Mouse (Mus musculus): ENCODE results near the gene Gpr137. TPM values are rescaled to one million over a fixed set of nuclear protein-coding genes. Genes with fewer than 3 reads are reported as not detected.
A peak's percentile ranks its signal among the peaks of the same experiment; 100 is the strongest.

Gene Gpr137
- polyA plus RNA-seq, 1 experiment from 2014 or later: 39.7 TPM

DNA sequence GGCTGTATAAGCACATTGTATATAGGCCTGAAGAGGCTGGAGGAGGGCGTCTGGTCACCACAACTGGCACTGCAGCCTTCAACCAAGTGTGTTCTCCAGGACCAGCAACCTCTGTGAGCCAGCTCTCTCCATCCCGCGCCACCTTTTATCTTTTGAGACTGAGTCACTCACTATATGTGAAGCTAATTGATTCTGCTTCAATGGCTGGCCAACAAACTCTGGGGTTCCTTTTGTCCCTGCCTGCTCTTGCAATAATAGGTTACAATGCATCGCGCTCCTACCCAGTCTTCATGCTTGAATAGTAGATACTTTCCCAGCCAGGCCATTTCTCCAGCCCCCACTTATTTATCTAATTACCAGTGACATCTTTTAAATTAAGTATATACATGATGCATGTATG lies 41.3 kb upstream of the Gpr137 start:
- Histone ChIP-seq H3K9ac (ENCODE audit: low read length) (no peak overlapping the region), H3K4me2 (ENCODE audit: low read depth) (no peak overlapping the region), H3K4me3 (ENCODE audit: low read depth, low read length) (no peak overlapping the region), H3K27ac (ENCODE audit: low read depth, low read length) (no peak overlapping the region), H3K27me3 (ENCODE audit: control insufficient read depth, insufficient read depth, low read length) (no peaks in the 10 kb centered on the region), H3K9me3 (ENCODE audit: control insufficient read depth, low read length) (no peaks in the 10 kb centered on the region), H3K4me1 (ENCODE audit: control insufficient read depth, insufficient read depth, low read length) (peaks cover 7% of the 10 kb centered on the region), H3K36me3 (ENCODE audit: control insufficient read depth, insufficient read depth, low read length) (peaks cover 3% of the 10 kb centered on the region; the same call in 1 of the 2 replicates)
- DNase-seq (ENCODE audit: low spot score): no peak
- WGBS: 59% methylated on average over 5 of the region's 5 CpGs
- no peak for ATAC-seq (ENCODE audit: insufficient read depth, low FRiP score, low TSS enrichment)

DNA sequence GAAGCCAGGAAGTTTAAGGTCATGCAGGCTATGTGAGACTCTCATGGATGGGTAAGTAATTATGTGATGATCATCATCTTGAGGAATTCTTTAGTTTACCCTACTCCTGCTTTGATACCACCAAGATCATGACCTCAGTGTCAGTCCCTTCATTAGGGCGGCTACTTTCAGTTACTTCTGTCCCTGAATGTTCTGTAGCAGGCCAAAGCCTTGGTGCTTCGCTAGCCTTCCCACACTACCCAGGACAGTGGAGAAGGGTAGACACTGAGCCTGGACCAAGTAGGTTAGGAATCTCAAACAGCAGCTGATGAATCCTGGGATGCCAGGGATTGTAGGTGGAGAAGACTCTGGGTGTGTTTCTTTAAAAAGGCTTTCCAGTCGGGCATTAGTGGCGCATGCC lies 39.2 kb upstream of the Gpr137 start:
- no peak overlapping the region for H3K4me2 ChIP-seq (ENCODE audit: low read depth)
- 95% methylated on average over 4 of the region's 4 CpGs for WGBS
- no peaks in the 10 kb centered on the region for H3K27me3 ChIP-seq (ENCODE audit: control insufficient read depth, insufficient read depth, low read length)
- H3K9me3 ChIP-seq (ENCODE audit: control insufficient read depth, low read length): no peaks in the 10 kb centered on the region
- H3K36me3 ChIP-seq (ENCODE audit: control insufficient read depth, insufficient read depth, low read length): peaks cover 13% of the 10 kb centered on the region
- H3K4me1 ChIP-seq (ENCODE audit: control insufficient read depth, insufficient read depth, low read length): peaks cover 22% of the 10 kb centered on the region
- H3K9ac ChIP-seq (ENCODE audit: low read length): no peak overlapping the region
- DNase-seq (ENCODE audit: low spot score): no peak
- H3K4me3 ChIP-seq (ENCODE audit: low read depth, low read length): no peak overlapping the region; the same call in 1 of the 2 replicates
- ATAC-seq (ENCODE audit: insufficient read depth, low FRiP score, low TSS enrichment): no peak
- H3K27ac ChIP-seq (ENCODE audit: low read depth, low read length): no peak overlapping the region

GRCm38 (mm10) chr19:6980381-6981093 lies 38.3 kb upstream of the Gpr137 start, which contains the start of gene Fkbp2:
Gene Fkbp2 (minus strand): TSS chr19:6980501.
- 3% methylated on average over 38 of the region's 38 CpGs for WGBS
- peaks cover 13% of the 10 kb centered on the region for H3K36me3 ChIP-seq (ENCODE audit: control insufficient read depth, insufficient read depth, low read length)
- H3K27ac ChIP-seq (ENCODE audit: low read depth, low read length): peak within 1 kb of the TSS; percentile 88
- peak within 1 kb of the TSS; percentile 86 for H3K9ac ChIP-seq (ENCODE audit: low read length)
- H3K4me2 ChIP-seq (ENCODE audit: low read depth): peak within 1 kb of the TSS; percentile 69
- H3K9me3 ChIP-seq (ENCODE audit: control insufficient read depth, low read length): no peaks in the 10 kb centered on the region
- peaks cover 20% of the 10 kb centered on the region for H3K4me1 ChIP-seq (ENCODE audit: control insufficient read depth, insufficient read depth, low read length)
- H3K27me3 ChIP-seq (ENCODE audit: control insufficient read depth, insufficient read depth, low read length): no peaks in the 10 kb centered on the region
- ATAC-seq (ENCODE audit: insufficient read depth, low FRiP score, low TSS enrichment): peak; percentile 86
- DNase-seq (ENCODE audit: low spot score): peak; percentile 98
- H3K4me3 ChIP-seq (ENCODE audit: low read depth, low read length): peak within 1 kb of the TSS; percentile 67

- H3K27ac ChIP-seq (ENCODE audit: low read depth, low read length): peak overlapping the region; percentile 88
- peaks cover 20% of the 10 kb centered on the region for H3K4me1 ChIP-seq (ENCODE audit: control insufficient read depth, insufficient read depth, low read length)
- H3K36me3 ChIP-seq (ENCODE audit: control insufficient read depth, insufficient read depth, low read length): peaks cover 10% of the 10 kb centered on the region
- no peaks in the 10 kb centered on the region for H3K9me3 ChIP-seq (ENCODE audit: control insufficient read depth, low read length)
- WGBS: under 1% methylated on average over 59 of the region's 59 CpGs
- peak overlapping the region; percentile 67 for H3K4me3 ChIP-seq (ENCODE audit: low read depth, low read length)
- DNase-seq (ENCODE audit: low spot score): peak; percentile 99
- peak; percentile 87 for ATAC-seq (ENCODE audit: insufficient read depth, low FRiP score, low TSS enrichment)
- H3K9ac ChIP-seq (ENCODE audit: low read length): peak overlapping the region; percentile 86
- H3K4me2 ChIP-seq (ENCODE audit: low read depth): peak overlapping the region; percentile 69
- H3K27me3 ChIP-seq (ENCODE audit: control insufficient read depth, insufficient read depth, low read length): no peaks in the 10 kb centered on the region
These were observed 37.5 kb upstream of the Gpr137 start for GRCm38 (mm10) chr19:6979486-6980380.

- peak overlapping the region; percentile 67 for H3K4me3 ChIP-seq (ENCODE audit: low read depth, low read length)
- H3K36me3 ChIP-seq (ENCODE audit: control insufficient read depth, insufficient read depth, low read length): peaks cover 10% of the 10 kb centered on the region
- ATAC-seq (ENCODE audit: insufficient read depth, low FRiP score, low TSS enrichment): no peak
- H3K9me3 ChIP-seq (ENCODE audit: control insufficient read depth, low read length): no peaks in the 10 kb centered on the region
- 11% methylated on average over 11 of the region's 11 CpGs for WGBS
- peaks cover 21% of the 10 kb centered on the region for H3K4me1 ChIP-seq (ENCODE audit: control insufficient read depth, insufficient read depth, low read length)
- peak overlapping the region; percentile 51 for H3K9ac ChIP-seq (ENCODE audit: low read length)
- peak overlapping the region; percentile 69 for H3K4me2 ChIP-seq (ENCODE audit: low read depth)
- peak; percentile 40 for DNase-seq (ENCODE audit: low spot score)
- H3K27ac ChIP-seq (ENCODE audit: low read depth, low read length): peak overlapping the region; percentile 39
- no peaks in the 10 kb centered on the region for H3K27me3 ChIP-seq (ENCODE audit: control insufficient read depth, insufficient read depth, low read length)
These were observed 36.8 kb upstream of the Gpr137 start for GRCm38 (mm10) chr19:6979001-6979479.

- ATAC-seq (ENCODE audit: insufficient read depth, low FRiP score, low TSS enrichment): no peak
- Histone ChIP-seq H3K9ac (ENCODE audit: low read length) (no peak overlapping the region), H3K27ac (ENCODE audit: low read depth, low read length) (0 out of 2 replicates have a peak overlapping the region, but pooled peaks have one; percentile 42), H3K4me3 (ENCODE audit: low read depth, low read length) (peak overlapping the region; percentile 67), H3K4me1 (ENCODE audit: control insufficient read depth, insufficient read depth, low read length) (peaks cover 25% of the 10 kb centered on the region), H3K36me3 (ENCODE audit: control insufficient read depth, insufficient read depth, low read length) (peaks cover 10% of the 10 kb centered on the region), H3K9me3 (ENCODE audit: control insufficient read depth, low read length) (no peaks in the 10 kb centered on the region), H3K27me3 (ENCODE audit: control insufficient read depth, insufficient read depth, low read length) (no peaks in the 10 kb centered on the region), H3K4me2 (ENCODE audit: low read depth) (peak overlapping the region; percentile 69)
- DNase-seq (ENCODE audit: low spot score): no peak
- WGBS: 66% methylated on average over 3 of the region's 3 CpGs
These were observed 36.3 kb upstream of the Gpr137 start for GRCm38 (mm10) chr19:6978639-6978974.

- Histone ChIP-seq H3K4me3 (ENCODE audit: low read depth, low read length) (peak overlapping the region; percentile 12), H3K4me1 (ENCODE audit: control insufficient read depth, insufficient read depth, low read length) (peaks cover 25% of the 10 kb centered on the region)
- no peak for DNase-seq (ENCODE audit: low spot score)
These were observed 35.7 kb upstream of the Gpr137 start for GRCm38 (mm10) chr19:6977759-6978638.

More at GRCm38 (mm10) chr19:6977759-6978638, 35.7 kb upstream of the Gpr137 start:
- Histone ChIP-seq H3K27ac (ENCODE audit: low read depth, low read length) (0 out of 2 replicates have a peak overlapping the region, but pooled peaks have one; percentile 49), H3K9me3 (ENCODE audit: control insufficient read depth, low read length) (no peaks in the 10 kb centered on the region), H3K27me3 (ENCODE audit: control insufficient read depth, insufficient read depth, low read length) (no peaks in the 10 kb centered on the region), H3K9ac (ENCODE audit: low read length) (no peak overlapping the region; the same call in 1 of the 2 replicates), H3K4me2 (ENCODE audit: low read depth) (peak overlapping the region; percentile 11; the same call in 1 of the 2 replicates), H3K36me3 (ENCODE audit: control insufficient read depth, insufficient read depth, low read length) (peaks cover 10% of the 10 kb centered on the region)
- 79% methylated on average over 13 of the region's 13 CpGs for WGBS
- ATAC-seq (ENCODE audit: insufficient read depth, low FRiP score, low TSS enrichment): no peak
